Mouse (Mus musculus) testis, adult 2 months (tissue): ENCODE results near the gene Erc1. TPM values are rescaled to one million over a fixed set of nuclear protein-coding genes. Genes with fewer than 3 reads are reported as not detected.
"Not testable (repeated sequence)": the region's sequence is repeated elsewhere in the genome, so short reads cannot be mapped to it uniquely, and the experiment has no call there.

Experiments
- H3K27ac ChIP-seq: fragments of 200-500 bp; 2 replicates; pipeline ENCODE4 v1.5.1; 2012; ENCODE audit warnings: low read depth, low read length; ENCODE audit not compliant: control insufficient read depth, insufficient read depth
- H3K27me3 ChIP-seq: fragments of 200-500 bp; 2 replicates; pipeline ENCODE4 v1.6.1; 2012; ENCODE audit warnings: mild to moderate bottlenecking, low read length, moderate library complexity; ENCODE audit not compliant: control insufficient read depth, insufficient read depth
- H3K36me3 ChIP-seq: fragments of 200-500 bp; 2 replicates; pipeline ENCODE4 v1.6.1; 2012; ENCODE audit warnings: mild to moderate bottlenecking, low read length; ENCODE audit not compliant: control insufficient read depth, insufficient read depth
- H3K4me1 ChIP-seq: fragments of 200-500 bp; 2 replicates; pipeline ENCODE4 v1.6.1; 2012; ENCODE audit warnings: low read length; ENCODE audit not compliant: control insufficient read depth, insufficient read depth
- H3K4me3 ChIP-seq: fragments of 200-500 bp; 2 replicates; pipeline ENCODE4 v1.5.1; 2012; ENCODE audit warnings: low read depth, mild to moderate bottlenecking, low read length, moderate library complexity, mixed read lengths; ENCODE audit not compliant: control insufficient read depth
- CTCF ChIP-seq: fragments of 200-500 bp; IDR thresholded peaks from 2 replicates; pipeline ENCODE4 v1.5.1; 2012; ENCODE audit warnings: low read depth, mild to moderate bottlenecking, inconsistent platforms, low read length, moderate library complexity; ENCODE audit not compliant: control insufficient read depth, insufficient read depth, insufficient replicate concordance
- POLR2A ChIP-seq: fragments of 200-500 bp; IDR thresholded peaks from 2 replicates; pipeline ENCODE4 v1.6.1; 2012; ENCODE audit warnings: low read depth, mild to moderate bottlenecking, inconsistent platforms, low read length, moderate library complexity; ENCODE audit not compliant: control insufficient read depth
- polyA plus RNA-seq: library from polyadenylated mRNA; depleted of rRNA; stranded (reverse); fragments of >200 nt; gene quantifications from 2 replicates; pipeline ENCODE4 v1.2.3, GENCODE M21; 2012

Gene Erc1
- polyA plus RNA-seq, 1 experiment = 9.9 TPM

DNA sequence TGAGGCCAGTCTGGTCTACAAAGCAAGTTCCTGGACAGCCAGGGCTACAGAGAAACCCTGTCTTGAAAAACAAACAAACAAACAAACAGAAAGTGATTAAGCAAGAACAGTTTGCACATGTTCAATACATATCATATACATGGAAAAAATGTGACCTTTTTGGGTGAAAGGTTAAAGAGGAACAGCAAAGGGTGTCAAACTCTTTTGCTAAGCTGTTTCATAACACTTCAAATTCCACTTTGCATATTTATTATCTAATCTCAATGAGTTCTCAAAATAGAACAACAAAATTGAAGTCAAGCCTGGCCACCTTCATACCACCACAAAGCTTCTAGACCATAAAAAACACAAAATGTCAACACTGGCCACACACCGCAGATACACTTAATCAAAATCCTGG lies 19.8 kb downstream of the Erc1 start:
- Histone ChIP-seq H3K27me3 (no peaks in the 10 kb centered on the region), H3K27ac (no peak overlapping the region), H3K4me1 (no peaks in the 10 kb centered on the region), H3K4me3 (no peak overlapping the region), H3K36me3 (no peaks in the 10 kb centered on the region)
- TF ChIP-seq CTCF = no peak
- TF ChIP-seq POLR2A = no peak

DNA sequence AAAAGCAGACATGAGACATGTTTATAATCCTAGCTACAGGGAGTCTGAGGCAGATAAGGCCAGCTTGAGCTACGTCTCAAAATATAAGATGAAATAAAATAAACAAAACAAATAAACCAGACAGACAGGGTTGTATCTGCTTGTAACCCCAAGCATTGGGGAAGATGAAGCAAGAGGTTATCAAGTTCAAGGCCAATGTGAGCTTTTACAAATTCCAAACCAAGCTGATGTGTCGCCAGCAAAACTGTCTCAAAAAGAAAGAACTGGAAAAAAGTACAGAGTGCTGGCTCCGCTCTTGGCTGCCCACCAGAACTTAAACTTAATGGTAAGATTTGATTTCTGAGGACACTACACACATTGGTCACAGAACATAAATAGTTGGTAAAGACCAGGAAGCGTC lies 21.3 kb downstream of the Erc1 start:
- Histone ChIP-seq H3K4me3 (no peak overlapping the region), H3K36me3 (no peaks in the 10 kb centered on the region), H3K27ac (no peak overlapping the region), H3K27me3 (no peaks in the 10 kb centered on the region), H3K4me1 (no peaks in the 10 kb centered on the region)
- no peak for TF ChIP-seq POLR2A
- TF ChIP-seq CTCF = no peak

DNA sequence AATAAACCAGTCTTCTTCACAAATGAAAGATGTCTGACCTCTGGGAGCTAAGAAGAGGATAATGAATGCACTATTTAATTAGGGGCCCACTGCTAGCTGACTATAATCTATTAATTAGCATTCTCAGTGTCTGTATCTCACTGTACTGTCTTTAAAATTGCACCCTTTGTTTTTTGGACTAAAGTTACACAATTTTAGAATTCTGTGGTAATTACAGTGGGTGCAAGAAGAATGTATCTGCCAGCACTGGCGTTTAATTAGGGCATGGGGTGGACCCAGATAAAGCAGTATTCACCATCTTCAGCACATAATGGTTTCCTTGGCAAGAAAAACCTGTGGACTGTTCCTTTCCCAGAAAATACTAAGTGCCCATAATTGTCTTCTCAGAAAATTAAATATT lies 25.8 kb downstream of the Erc1 start:
- Histone ChIP-seq H3K4me3 (no peak overlapping the region), H3K4me1 (no peaks in the 10 kb centered on the region)

DNA sequence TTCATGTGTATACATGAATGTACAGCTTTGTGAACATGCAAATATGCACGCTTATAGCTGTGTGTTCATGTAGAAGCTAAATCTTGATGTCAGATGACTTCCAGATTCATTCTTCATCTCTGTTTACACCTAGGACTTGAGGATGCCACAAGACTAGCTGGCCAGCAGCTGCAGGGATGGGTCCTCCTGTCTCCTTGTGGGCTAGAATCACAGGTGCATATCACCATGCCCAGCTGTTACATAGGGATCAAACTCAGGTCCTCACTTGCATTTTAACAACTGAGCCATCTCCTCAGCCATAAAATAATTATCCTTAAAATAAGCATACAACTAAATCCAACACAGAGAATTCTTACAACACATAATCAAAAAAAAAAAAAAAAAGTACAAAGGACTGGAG lies 26.8 kb downstream of the Erc1 start:
- Histone ChIP-seq H3K4me1 (no peaks in the 10 kb centered on the region), H3K27ac (no peak overlapping the region), H3K27me3 (no peaks in the 10 kb centered on the region), H3K4me3 (no peak overlapping the region), H3K36me3 (no peaks in the 10 kb centered on the region)
- TF ChIP-seq POLR2A (no peak), CTCF (no peak)

More for the DNA sequence above, 25.8 kb downstream of the Erc1 start:
- no peaks in the 10 kb centered on the region for H3K36me3 ChIP-seq
- TF ChIP-seq CTCF (no peak), POLR2A (no peak)
- H3K27me3 ChIP-seq = no peaks in the 10 kb centered on the region
- H3K27ac ChIP-seq = no peak overlapping the region

DNA sequence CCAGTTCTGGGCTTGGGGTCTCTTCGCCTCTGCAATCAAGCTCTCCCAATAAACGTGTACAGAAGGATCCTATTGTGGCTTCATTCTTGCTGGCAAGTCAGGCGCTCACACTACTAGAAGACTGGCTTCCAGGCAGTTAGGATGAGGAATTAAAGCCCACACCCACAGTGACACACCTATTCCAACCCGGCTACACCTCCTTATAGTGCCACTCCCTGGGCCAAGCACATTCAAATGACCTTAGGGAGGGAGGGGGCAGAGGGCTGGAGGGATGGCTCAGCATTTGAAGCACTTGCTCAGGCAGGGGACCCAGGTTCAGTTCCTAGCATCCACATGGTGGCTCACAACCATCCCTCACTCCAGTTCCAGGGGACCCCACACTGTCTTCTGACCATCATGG lies 29.4 kb downstream of the Erc1 start:
- no peak overlapping the region for H3K4me3 ChIP-seq
- H3K36me3 ChIP-seq = no peaks in the 10 kb centered on the region
- H3K4me1 ChIP-seq = no peaks in the 10 kb centered on the region
- TF ChIP-seq POLR2A = no peak
- no peak for TF ChIP-seq CTCF
- H3K27ac ChIP-seq = no peak overlapping the region
- H3K27me3 ChIP-seq = no peaks in the 10 kb centered on the region

DNA sequence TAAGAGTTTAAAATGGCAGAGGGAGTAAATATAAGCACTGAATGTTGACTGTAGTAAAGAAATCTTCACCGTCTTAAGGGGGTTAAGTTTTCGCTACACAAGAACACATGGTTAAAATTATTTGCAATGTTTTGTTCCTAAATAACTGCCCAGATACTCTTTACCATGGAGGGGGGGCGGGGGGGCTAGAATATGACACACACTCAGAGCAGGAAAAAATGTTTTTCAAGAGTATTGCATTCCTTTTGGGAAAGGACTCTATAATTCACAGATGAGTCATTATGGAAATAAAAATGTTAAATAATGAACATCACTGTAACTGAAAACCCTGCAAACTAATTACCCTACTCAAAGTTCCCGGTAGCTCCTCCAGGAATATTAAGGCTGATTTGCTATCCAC lies 32.5 kb downstream of the Erc1 start:
- Histone ChIP-seq H3K4me3 (no peak overlapping the region), H3K27ac (no peak overlapping the region), H3K27me3 (no peaks in the 10 kb centered on the region), H3K4me1 (no peaks in the 10 kb centered on the region), H3K36me3 (no peaks in the 10 kb centered on the region)
- no peak for TF ChIP-seq CTCF
- no peak for TF ChIP-seq POLR2A

DNA sequence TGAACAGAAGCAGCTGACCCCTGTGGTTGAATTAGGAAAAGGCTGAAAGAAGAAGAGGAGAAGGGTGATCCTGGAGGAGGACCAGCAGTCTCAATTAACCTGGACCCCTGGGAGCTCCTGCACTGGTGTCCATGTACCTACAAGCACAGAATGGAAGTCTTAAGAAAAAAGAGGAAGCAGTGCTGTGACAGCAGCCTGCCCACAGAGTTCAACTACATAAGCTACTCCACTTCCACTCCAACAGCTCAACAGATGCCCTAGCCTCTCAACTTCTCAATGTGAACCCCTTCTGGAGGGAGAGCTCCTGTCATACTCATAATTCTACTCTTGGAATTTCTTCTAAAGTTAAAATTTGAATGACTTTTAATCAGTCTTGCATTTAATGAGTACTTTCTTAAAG lies 34.9 kb downstream of the Erc1 start:
- not testable (repeated sequence) for H3K36me3 ChIP-seq, H3K27ac ChIP-seq, H3K4me3 ChIP-seq, H3K4me1 ChIP-seq, H3K27me3 ChIP-seq

DNA sequence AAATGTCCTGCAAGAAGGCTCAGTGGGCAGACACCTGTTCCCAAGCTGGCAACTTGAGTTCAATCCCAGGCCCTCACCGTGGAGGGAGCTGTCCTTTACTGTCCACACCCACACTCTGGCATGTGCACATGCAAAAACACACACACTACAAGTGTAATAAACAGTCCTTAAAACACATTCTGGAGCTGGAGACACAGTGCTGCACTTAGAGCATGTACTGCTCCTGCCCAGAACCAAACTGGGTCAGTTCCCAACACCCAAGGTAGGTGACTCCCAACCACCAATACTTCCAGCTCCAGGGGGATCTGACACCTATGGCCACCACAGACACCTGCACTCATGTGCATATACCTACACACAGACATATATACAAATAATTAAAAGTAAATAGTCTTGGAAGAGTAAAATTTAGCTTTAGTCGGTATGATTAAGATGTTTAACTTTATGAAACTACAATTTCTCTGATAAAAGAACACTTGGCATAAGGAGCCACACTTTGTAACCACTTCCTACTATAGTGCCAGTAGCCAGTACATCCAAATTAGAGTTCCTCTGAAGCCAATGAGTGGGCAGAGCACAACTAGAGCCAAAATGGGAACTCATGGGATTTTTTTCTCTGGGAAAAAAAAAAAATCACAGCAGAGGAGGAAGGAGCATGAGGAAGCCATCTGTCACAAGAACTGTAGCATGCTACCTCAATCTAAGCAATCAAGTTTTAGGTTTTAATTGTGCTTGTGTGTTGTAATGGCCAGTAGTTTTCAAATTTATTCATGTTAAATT lies 39.1 kb downstream of the Erc1 start:
- Histone ChIP-seq H3K36me3 (no peaks in the 10 kb centered on the region), H3K27me3 (no peaks in the 10 kb centered on the region), H3K4me3 (no peak overlapping the region), H3K4me1 (no peaks in the 10 kb centered on the region), H3K27ac (no peak overlapping the region)
- no peak for TF ChIP-seq POLR2A
- TF ChIP-seq CTCF = no peak
